Mouse (Mus musculus): Measurements from ENCODE around the gene Arx. TPM values are rescaled to one million over a fixed set of nuclear protein-coding genes. Genes with fewer than 3 reads are reported as not detected.

The Arx gene
- total and polyA plus RNA-seq, 3 experiments = not detected

GRCm38 (mm10) chrX:93305780-93306179 is 19.5 kb downstream of the Arx start:
- intact Hi-C loops (cut with DNase I) = no loop called here
- DNase-seq = no peak
- Histone ChIP-seq H3K4me1 (ENCODE audit: control insufficient read depth, insufficient read depth, low read length) (no peaks in the 10 kb centered on the region), H3K27me3 (ENCODE audit: control insufficient read depth, insufficient read depth, low read length) (no peaks in the 10 kb centered on the region), H3K4me3 (no peak overlapping the region), H3K27ac (no peak overlapping the region), H3K9ac (ENCODE audit: low read depth, low read length) (no peak overlapping the region), H3K36me3 (ENCODE audit: control insufficient read depth, insufficient read depth, low read length) (no peaks in the 10 kb centered on the region), H3K79me2 (replicated peaks; ENCODE audit: control insufficient read depth, insufficient read depth, low read length) (no peaks in the 10 kb centered on the region)
- TF ChIP-seq POLR2A (IDR thresholded peaks at IDR 0.05; ENCODE audit: insufficient read depth, low read depth, low read length) = no peak
- no peak for TF ChIP-seq EP300 (IDR thresholded peaks at IDR 0.05; ENCODE audit: insufficient read depth, low read depth, low read length)
- TF ChIP-seq CTCF (IDR thresholded peaks at IDR 0.05) = no peak
- WGBS = 80% methylated on average over 7 of the region's 7 CpGs

- TF ChIP-seq CTCF (IDR thresholded peaks at IDR 0.05) (no peak), POLR2A (IDR thresholded peaks at IDR 0.05; ENCODE audit: insufficient read depth, low read depth, low read length) (no peak), EP300 (IDR thresholded peaks at IDR 0.05; ENCODE audit: insufficient read depth, low read depth, low read length) (no peak)
- no peak overlapping the region for H3K9ac ChIP-seq (ENCODE audit: low read depth, low read length)
- H3K36me3 ChIP-seq (ENCODE audit: control insufficient read depth, insufficient read depth, low read length) = no peaks in the 10 kb centered on the region
- no peaks in the 10 kb centered on the region for H3K27me3 ChIP-seq (ENCODE audit: control insufficient read depth, insufficient read depth, low read length)
- 42% methylated on average over 4 of the region's 4 CpGs for WGBS
- intact Hi-C loops (cut with DNase I) = no loop called here
- H3K4me3 ChIP-seq = no peak overlapping the region
- no peak overlapping the region for H3K27ac ChIP-seq
- DNase-seq = no peak
- no peaks in the 10 kb centered on the region for H3K79me2 ChIP-seq (replicated peaks; ENCODE audit: control insufficient read depth, insufficient read depth, low read length)
- no peaks in the 10 kb centered on the region for H3K4me1 ChIP-seq (ENCODE audit: control insufficient read depth, insufficient read depth, low read length)
Observed at GRCm38 (mm10) chrX:93317577-93317976, 31.3 kb downstream of the Arx start.

- no peak for TF ChIP-seq CTCF (IDR thresholded peaks at IDR 0.05)
- TF ChIP-seq EP300 (IDR thresholded peaks at IDR 0.05; ENCODE audit: insufficient read depth, low read depth, low read length) = no peak
- TF ChIP-seq POLR2A (IDR thresholded peaks at IDR 0.05; ENCODE audit: insufficient read depth, low read depth, low read length) = no peak
- 73% methylated on average over 2 of the region's 2 CpGs for WGBS
- H3K79me2 ChIP-seq (replicated peaks; ENCODE audit: control insufficient read depth, insufficient read depth, low read length) = no peaks in the 10 kb centered on the region
Observed at GRCm38 (mm10) chrX:93319979-93320378, 33.7 kb downstream of the Arx start.

GRCm38 (mm10) chrX:93321336-93321735 is 35.1 kb downstream of the Arx start:
- Histone ChIP-seq H3K9ac (ENCODE audit: low read depth, low read length) (no peak overlapping the region), H3K4me3 (no peak overlapping the region), H3K27ac (no peak overlapping the region), H3K27me3 (ENCODE audit: control insufficient read depth, insufficient read depth, low read length) (no peaks in the 10 kb centered on the region), H3K79me2 (replicated peaks; ENCODE audit: control insufficient read depth, insufficient read depth, low read length) (no peaks in the 10 kb centered on the region), H3K4me1 (ENCODE audit: control insufficient read depth, insufficient read depth, low read length) (no peaks in the 10 kb centered on the region), H3K36me3 (ENCODE audit: control insufficient read depth, insufficient read depth, low read length) (no peaks in the 10 kb centered on the region)
- WGBS = 74% methylated on average over 1 of the region's 1 CpGs
- TF ChIP-seq POLR2A (IDR thresholded peaks at IDR 0.05; ENCODE audit: insufficient read depth, low read depth, low read length) (no peak), EP300 (IDR thresholded peaks at IDR 0.05; ENCODE audit: insufficient read depth, low read depth, low read length) (no peak), CTCF (IDR thresholded peaks at IDR 0.05) (no peak)
- DNase-seq = no peak
- intact Hi-C loops (cut with DNase I) = no loop called here

More at GRCm38 (mm10) chrX:93319979-93320378, 33.7 kb downstream of the Arx start:
- Histone ChIP-seq H3K4me1 (ENCODE audit: control insufficient read depth, insufficient read depth, low read length) (no peaks in the 10 kb centered on the region), H3K27me3 (ENCODE audit: control insufficient read depth, insufficient read depth, low read length) (no peaks in the 10 kb centered on the region), H3K9ac (ENCODE audit: low read depth, low read length) (no peak overlapping the region), H3K27ac (no peak overlapping the region), H3K36me3 (ENCODE audit: control insufficient read depth, insufficient read depth, low read length) (no peaks in the 10 kb centered on the region), H3K4me3 (no peak overlapping the region)
- no peak for DNase-seq
- intact Hi-C loops (cut with DNase I) = no loop called here
